Mouse (Mus musculus): ENCODE measurements at regions not wholly inside any gene's neighbourhood (a gene's known extent, or its start where the extent isn't known, plus 50 kb on each side); places are given as distances from the start of the nearest gene placed in this dataset.
A peak's percentile ranks its signal among the peaks of the same experiment; 100 is the strongest.
"Not testable (repeated sequence)": the region's sequence is repeated elsewhere in the genome, so short reads cannot be mapped to it uniquely, and the experiment has no call there.

- H3K4me2 ChIP-seq (ENCODE audit: low read length): peak overlapping the region; percentile 45
- not testable (repeated sequence) for H3K9me3 ChIP-seq (replicated peaks; ENCODE audit: control insufficient read depth, low read length); H3K27me3 ChIP-seq (replicated peaks; ENCODE audit: control insufficient read depth, insufficient read depth, low read length); ATAC-seq; H3K4me1 ChIP-seq (ENCODE audit: control insufficient read depth, insufficient read depth, low read length); H3K36me3 ChIP-seq (ENCODE audit: control insufficient read depth, insufficient read depth, low read length); H3K27ac ChIP-seq (ENCODE audit: low read depth, low read length)
- peak; percentile 5 for DNase-seq (ENCODE audit: low spot score)
- under 1% methylated on average over 37 of the region's 77 CpGs for WGBS
- H3K4me3 ChIP-seq (ENCODE audit: low read depth, low read length): peak overlapping the region; percentile 43
- peak overlapping the region; percentile 70 for H3K9ac ChIP-seq (ENCODE audit: low read length)
These were observed 155.2 kb upstream of the 9030624G23Rik start for GRCm38 (mm10) chr12:24252071-24252874.

Measured in forebrain, embryonic 14.5 days (tissue).